Comparison of ENCODE assay signal across 8 mouse cellular contexts in the genomic region with DNA sequence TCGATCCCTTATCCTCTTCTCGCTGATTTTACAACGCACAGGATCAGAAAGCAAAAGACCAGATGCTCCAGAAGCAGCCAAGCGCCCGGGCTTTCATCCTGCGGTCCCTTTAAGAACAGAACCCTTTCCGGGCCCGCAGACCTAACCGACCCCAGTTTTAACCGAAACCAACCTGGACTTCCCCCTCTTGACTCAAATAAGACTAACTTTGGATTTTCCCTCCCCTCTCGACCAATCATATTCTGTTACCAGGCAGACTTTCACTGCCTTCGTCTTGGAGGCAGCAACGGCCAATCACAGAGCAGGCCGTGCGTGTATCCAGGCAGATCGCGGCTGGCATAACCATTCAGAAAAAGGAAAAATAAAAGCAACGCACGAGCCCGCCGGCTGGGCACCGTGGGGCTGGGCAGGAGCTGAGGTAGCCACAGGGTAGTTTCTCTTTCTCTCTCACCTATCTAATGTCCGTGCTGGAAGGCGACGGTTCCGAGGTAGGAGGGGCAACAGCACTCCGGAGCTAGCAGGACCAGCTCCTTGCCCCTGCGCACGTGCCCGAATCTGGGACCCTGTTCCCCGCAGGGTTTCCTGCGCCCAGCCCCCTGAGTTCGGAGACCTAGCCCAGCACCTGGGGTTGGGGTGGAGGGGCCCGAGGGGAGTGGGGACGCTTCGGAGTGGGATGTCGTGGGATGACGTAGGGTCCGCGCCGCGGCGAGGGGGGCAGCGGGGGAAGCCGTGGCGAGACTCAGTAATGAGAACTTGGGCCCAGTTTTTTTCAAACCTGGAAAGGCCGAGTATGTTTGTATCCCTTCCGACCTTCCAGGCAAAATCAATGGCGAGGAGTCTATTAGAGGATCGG. TPM values are rescaled to one million over a fixed set of nuclear protein-coding genes. Genes with fewer than 3 reads are reported as not detected.
DNase-seq lines count a peak whose midpoint lies in the region; ATAC-seq lines count a peak whose summit lies in the region.

A gene (plus strand): TSS at position 312 of the 853 bp plus-strand sequence.

- peak; percentile 90 for ATAC-seq in megakaryocyte progenitor cell, adult 5-6 weeks (replicated peaks; ENCODE audit: poor library complexity)

- DNase-seq in adipocyte (ENCODE audit: low spot score): peak; percentile 97
- peak; percentile 97 for DNase-seq in embryo, embryonic 10 days (ENCODE audit: low spot score)
- DNase-seq in gastrocnemius, postnatal 10 days: peak; percentile 80
- peak; percentile 99 for DNase-seq in induced T-regulatory cell, adult 2 months (ENCODE audit: low read depth)
- peak; percentile 93 to 97 for DNase-seq in left cerebral cortex, adult 9 months (ENCODE audit: low spot score in 2 of 2)
- peak; percentile 84 for DNase-seq in right cerebral cortex, postnatal 14 days
- DNase-seq in urinary bladder, postnatal 36 days (ENCODE audit: low spot score in 2 of 2): peak; percentile 88 to 92

RNA-seq across cellular contexts. Expression of the gene that starts here (rescaled TPM):
- 10 to 100 TPM in 1 of 2 experiments, 1 to 10 TPM in 1; 7.6 to 11.5 TPM for total RNA-seq in gastrocnemius, postnatal 10 days (2021)
- total RNA-seq in megakaryocyte progenitor cell, adult 5-6 weeks (2015): 18.0 and 20.3 TPM in 2 replicates
- total RNA-seq in megakaryocyte progenitor cell, adult 5-6 weeks (2017): 16.2 and 20.3 TPM in 2 replicates

Comparison
In these comparisons a context has a peak if more than half of its experiments do, and no peak if none do; other contexts are left out.
1. Peak in every context shown above with its lines: DNase-seq and ATAC-seq.